Mouse (Mus musculus) megakaryocyte, embryonic 14.5 days (primary cell): ENCODE data around the gene Zhx3.

Source experiments
- FLI1 ChIP-seq: IDR thresholded peaks from 2 replicates; pipeline ENCODE4 v1.6.1; 2012; ENCODE audit warnings: low read length, inconsistent platforms, mixed read lengths
- GATA1 ChIP-seq: IDR thresholded peaks from 3 replicates; pipeline ENCODE4 v1.6.1; 2012; ENCODE audit warnings: mixed read lengths, low read length, inconsistent platforms, borderline replicate concordance

DNA sequence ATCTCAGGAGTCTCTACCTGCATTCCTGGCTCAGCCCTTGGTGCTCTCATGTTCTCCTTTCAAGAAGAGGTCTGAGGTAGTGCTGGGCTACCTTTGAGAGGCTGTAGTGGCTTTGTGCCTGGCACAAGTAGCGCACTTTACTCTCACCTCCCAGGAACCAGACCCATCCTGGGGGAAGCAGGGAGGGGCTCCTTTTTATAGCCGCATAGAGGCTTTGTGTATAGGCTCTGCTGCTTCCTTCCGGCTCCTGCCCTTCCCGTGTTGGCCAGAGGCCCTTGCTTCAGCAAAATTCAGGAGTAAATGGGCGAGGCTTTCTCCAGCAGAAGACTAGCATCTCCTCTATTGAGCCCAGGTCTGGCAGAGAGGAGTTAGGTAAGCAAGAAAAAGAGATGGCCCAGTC, 134.4 kb downstream of the Zhx3 start:
- no peak for TF ChIP-seq FLI1
- TF ChIP-seq GATA1, result no peak
